ENCODE assay signal across 13 mouse cellular contexts in the genomic region with DNA sequence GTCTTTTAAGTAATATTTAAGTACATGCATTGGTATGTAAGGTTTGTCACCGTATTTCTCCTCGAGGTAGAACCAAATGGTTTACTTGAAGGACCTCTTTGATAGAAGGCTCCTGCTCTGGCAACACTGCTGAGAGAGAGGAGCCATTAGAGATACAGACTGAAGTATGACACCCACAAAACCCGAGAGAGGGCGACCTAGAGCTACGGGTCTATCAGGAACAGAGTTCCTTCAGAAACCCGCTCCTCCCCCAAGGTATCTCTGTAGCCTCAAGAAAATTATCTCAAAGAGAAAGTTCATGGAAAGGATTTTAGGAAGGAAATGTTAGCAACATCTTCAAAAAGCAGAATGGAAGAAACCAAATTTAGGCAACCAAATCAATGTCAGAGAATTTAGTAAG.
A peak's percentile ranks its signal among the peaks of the same experiment; 100 is the strongest.
DNase-seq lines count a peak whose midpoint lies in the region; ATAC-seq and TF ChIP-seq lines count a peak whose summit lies in the region.
"Had no signal": no experiment of that assay in that cellular context is flagged by ENCODE, and none has a peak within 500 bp of the region (broad histone marks: within the 10 kb centered on the region; RNA-seq: fewer than 3 reads in every experiment).

No protein-coding gene starts in this region.

- H3K9me3 ChIP-seq in MEL (replicated peaks; ENCODE audit: insufficient read depth, low read length) = no peaks in the 10 kb centered on the region
- H3K9me3 ChIP-seq: limb, embryonic 15.5 days; midbrain, embryonic 10.5 days; neural tube, embryonic 12.5 days had no signal

- no peak for TF ChIP-seq POLR2A in heart, adult 2 months (IDR thresholded peaks at IDR 0.05; ENCODE audit: insufficient read depth, low read depth, low read length)
- TF ChIP-seq POLR2A in lung, adult 2 months (IDR thresholded peaks at IDR 0.05; ENCODE audit: borderline replicate concordance, extremely low read depth, low read depth, low read length) = no peak
- no peak for TF ChIP-seq POLR2A in MEL (IDR thresholded peaks at IDR 0.05; ENCODE audit: control insufficient read depth in 1 of 2, insufficient read depth in 1 of 2, low read depth in 1 of 2, low read length in 2 of 2, poor library complexity in 1 of 2)

- no peak for TF ChIP-seq EP300 in heart, adult 2 months (IDR thresholded peaks at IDR 0.05; ENCODE audit: insufficient read depth, low read depth, low read length)
- no peak for TF ChIP-seq EP300 in MEL (IDR thresholded peaks at IDR 0.05; ENCODE audit: low read depth in 1 of 2, low read length in 2 of 2)

- H3K79me2 ChIP-seq in heart, adult 2 months (replicated peaks; ENCODE audit: control insufficient read depth, insufficient read depth, low read length) = no peaks in the 10 kb centered on the region
- H3K79me2 ChIP-seq in MEL (ENCODE audit: control insufficient read depth, insufficient read depth, low read length, poor library complexity) = no peaks in the 10 kb centered on the region

- DNase-seq in heart, adult 2 months = no peak
- no peak for DNase-seq in heart, postnatal 25 days (ENCODE audit: low spot score)
- DNase-seq in lung, adult 2 months = no peak
- no peak for DNase-seq in lung, postnatal 14 days
- peak; percentile 10 for DNase-seq in MEL (ENCODE audit: low read depth, low spot score)
- DNase-seq in embryo, embryonic 9.5 days (ENCODE audit: extremely low spot score) = peak; percentile 4
- DNase-seq: cerebellum, postnatal 36 days; right cerebral cortex, postnatal 14 days had no signal

- 43% methylated on average over 6 of the region's 6 CpGs for WGBS in heart, adult 2 months
- WGBS in lung, adult 2 months = 37% methylated on average over 6 of the region's 6 CpGs

- peak; percentile 36 for TF ChIP-seq CTCF in heart, adult 2 months (IDR thresholded peaks at IDR 0.05)
- TF ChIP-seq CTCF in lung, adult 2 months (IDR thresholded peaks at IDR 0.05; ENCODE audit: insufficient read depth, low read length) = 0 out of 2 replicates have a peak, but pooled peaks have one; percentile 6
- peak in 2 of 3 experiments; percentile 3 to 27; a peak in 1 of 6 replicates for TF ChIP-seq CTCF in MEL (IDR thresholded peaks at IDR 0.05 in 2 of 3, conservative IDR thresholded peaks at IDR 0.05 in 1 of 3; ENCODE audit: control insufficient read depth in 1 of 3, insufficient read depth in 1 of 3, low read depth in 2 of 3, low read length in 3 of 3, poor library complexity in 1 of 3, severe bottlenecking in 1 of 3)

- H3K4me3 ChIP-seq in heart, adult 2 months = no peak overlapping the region
- no peak overlapping the region for H3K4me3 ChIP-seq in lung, adult 2 months (replicated peaks; ENCODE audit: extremely low read depth, low read depth, low read length)
- no peak overlapping the region for H3K4me3 ChIP-seq in MEL (ENCODE audit: control insufficient read depth in 1 of 2, insufficient read depth in 1 of 2, low read depth in 2 of 2, low read length in 2 of 2)
- H3K4me3 ChIP-seq: limb, embryonic 15.5 days; midbrain, embryonic 10.5 days; neural tube, embryonic 12.5 days had no signal

- H3K9ac ChIP-seq in heart, adult 2 months (ENCODE audit: low read depth, low read length) = no peak overlapping the region
- H3K9ac ChIP-seq in MEL (ENCODE audit: control insufficient read depth, low read depth, low read length, poor library complexity, severe bottlenecking) = no peak overlapping the region
- H3K9ac ChIP-seq: limb, embryonic 15.5 days; neural tube, embryonic 12.5 days had no signal

- no peaks in the 10 kb centered on the region for H3K36me3 ChIP-seq in heart, adult 2 months (ENCODE audit: control insufficient read depth, insufficient read depth, low read length)
- H3K36me3 ChIP-seq in MEL (ENCODE audit: control insufficient read depth in 1 of 2, insufficient read depth in 2 of 2, low read length in 2 of 2) = no peaks in the 10 kb centered on the region
- H3K36me3 ChIP-seq: limb, embryonic 15.5 days; midbrain, embryonic 10.5 days; neural tube, embryonic 12.5 days had no signal

- intact Hi-C loops in heart, adult 2 months (cut with DNase I) = no loop called here
- intact Hi-C loops in heart, postnatal 25 days (cut with DNase I) = no loop called here

- H3K4me1 ChIP-seq in heart, adult 2 months (ENCODE audit: control insufficient read depth, insufficient read depth, low read length) = no peaks in the 10 kb centered on the region
- no peaks in the 10 kb centered on the region for H3K4me1 ChIP-seq in lung, adult 2 months (ENCODE audit: control insufficient read depth, insufficient read depth, low read length)
- H3K4me1 ChIP-seq in MEL (ENCODE audit: control insufficient read depth in 1 of 2, insufficient read depth in 2 of 2, low read length in 2 of 2) = no peaks in the 10 kb centered on the region
- H3K4me1 ChIP-seq: midbrain, embryonic 10.5 days; neural tube, embryonic 12.5 days had no signal

- H3K27ac ChIP-seq in heart, adult 2 months = no peak overlapping the region
- no peak overlapping the region for H3K27ac ChIP-seq in MEL (ENCODE audit: control insufficient read depth, low read depth, low read length)
- H3K27ac ChIP-seq: limb, embryonic 15.5 days; midbrain, embryonic 10.5 days; neural tube, embryonic 12.5 days had no signal

- H3K27me3 ChIP-seq in heart, adult 2 months (ENCODE audit: control insufficient read depth, insufficient read depth, low read length) = no peaks in the 10 kb centered on the region
- H3K27me3 ChIP-seq in MEL (ENCODE audit: control insufficient read depth in 1 of 2, insufficient read depth in 2 of 2, low read length in 2 of 2) = peaks cover 0 to 2% of the 10 kb centered on the region in 2 experiments; a peak in 3 of 4 replicates
- H3K27me3 ChIP-seq: limb, embryonic 15.5 days; neural tube, embryonic 12.5 days had no signal

- TF ChIP-seq RAD21 in MEL (IDR thresholded peaks at IDR 0.05; ENCODE audit: low read depth, low read length) = no peak; the same call in 1 of the 2 replicates

- ATAC-seq in CD4-positive, CD25-positive, alpha-beta regulatory T cell, adult 4 months = no peak
- ATAC-seq in cerebellum, adult (ENCODE audit: insufficient number of reproducible peaks, low FRiP score, low TSS enrichment) = no peak

TF ChIP-seq in MEL, 35 proteins besides CTCF, POLR2A, EP300 and RAD21:
- no peak for TF ChIP-seq NELFE (IDR thresholded peaks at IDR 0.05; ENCODE audit: low read depth, low read length)

Comparison
In these comparisons a context has a peak if more than half of its experiments do, and no peak if none do; other contexts are left out.
1. DNase-seq: peak in MEL (single experiment) and embryo, embryonic 9.5 days (single experiment); none in heart, adult 2 months (0 of 2), heart, postnatal 25 days (single experiment), lung, adult 2 months (single experiment) and lung, postnatal 14 days (single experiment).
2. Peak in every context shown above with its lines, with median percentiles within 50 percentile points of each other: CTCF ChIP-seq.